Comparison of ENCODE assay signal across 10 mouse cellular contexts in the genomic region with DNA sequence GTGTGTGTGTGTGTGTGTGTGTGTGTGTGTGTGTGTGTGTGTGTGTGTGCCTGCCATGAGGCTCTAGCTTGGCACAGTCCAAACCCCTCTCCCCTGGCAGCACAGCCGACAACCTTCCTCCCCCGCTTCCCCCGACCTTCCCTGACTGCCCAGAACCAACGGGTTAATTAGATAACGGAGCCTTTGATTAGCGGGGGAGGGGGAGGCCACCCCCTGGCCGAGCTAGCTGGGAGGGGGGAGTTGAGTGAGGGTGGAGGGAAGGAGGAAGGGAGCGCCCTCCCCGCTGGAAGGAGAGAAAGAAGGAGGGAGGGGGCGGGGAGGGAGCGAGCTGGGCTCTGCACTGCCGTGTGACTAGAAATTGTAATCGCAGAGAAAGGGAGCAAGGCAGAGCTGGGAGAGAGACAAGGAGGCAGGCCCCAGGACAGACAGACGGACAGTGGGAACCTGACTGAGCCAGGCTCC. TPM values are rescaled to one million over a fixed set of nuclear protein-coding genes. Genes with fewer than 3 reads are reported as not detected.
DNase-seq lines count a peak whose midpoint lies in the region; ATAC-seq and TF ChIP-seq lines count a peak whose summit lies in the region.
"Had no signal": no experiment of that assay in that cellular context is flagged by ENCODE, and none has a peak within 500 bp of the region (broad histone marks: within the 10 kb centered on the region; RNA-seq: fewer than 3 reads in every experiment).

No protein-coding gene starts in this region.

- TF ChIP-seq POLR2A in cerebellum, adult 2 months (IDR thresholded peaks at IDR 0.05; ENCODE audit: borderline replicate concordance, insufficient read depth, low read length): peak; percentile 81; the same call in 1 of the 2 replicates

- ATAC-seq in heart, embryonic 13.5 days (ENCODE audit: extremely low read depth, insufficient number of reproducible peaks, low FRiP score, low TSS enrichment): no peak
- peak; percentile 76 for ATAC-seq in forebrain, embryonic 16.5 days

- peaks cover 4% of the 10 kb centered on the region; the same call in 1 of the 2 replicates for H3K36me3 ChIP-seq in heart, embryonic 13.5 days
- H3K36me3 ChIP-seq in forebrain, embryonic 16.5 days (ENCODE audit: control insufficient read depth, insufficient read depth): peaks cover 5% of the 10 kb centered on the region; the same call in 1 of the 2 replicates
- H3K36me3 ChIP-seq: liver, embryonic 13.5 days had no signal

- H3K9ac ChIP-seq in heart, embryonic 13.5 days: peak overlapping the region; percentile 92
- peak overlapping the region; percentile 99 for H3K9ac ChIP-seq in forebrain, embryonic 16.5 days (replicated peaks; ENCODE audit: low read depth, low read length)
- H3K9ac ChIP-seq: liver, embryonic 13.5 days had no signal

- H3K4me2 ChIP-seq in heart, embryonic 13.5 days: peak overlapping the region; percentile 79
- peak overlapping the region; percentile 98 for H3K4me2 ChIP-seq in forebrain, embryonic 16.5 days (ENCODE audit: low read length)
- H3K4me2 ChIP-seq: liver, embryonic 13.5 days had no signal

- H3K4me3 ChIP-seq in heart, embryonic 13.5 days: peak overlapping the region; percentile 61
- peak overlapping the region; percentile 84 for H3K4me3 ChIP-seq in cerebellum, adult 2 months (replicated peaks; ENCODE audit: insufficient read depth, low read depth, low read length)
- peak overlapping the region; percentile 80 for H3K4me3 ChIP-seq in forebrain, embryonic 16.5 days (replicated peaks; ENCODE audit: low read length)
- H3K4me3 ChIP-seq: liver, embryonic 13.5 days had no signal

- no peak for TF ChIP-seq CTCF in cerebellum, adult 2 months (IDR thresholded peaks at IDR 0.05; ENCODE audit: borderline replicate concordance, insufficient read depth, low read depth, low read length)

- peaks cover 47% of the 10 kb centered on the region for H3K4me1 ChIP-seq in heart, embryonic 13.5 days
- H3K4me1 ChIP-seq in cerebellum, adult 2 months (ENCODE audit: control insufficient read depth, insufficient read depth, low read length): peaks cover 57% of the 10 kb centered on the region
- H3K4me1 ChIP-seq in forebrain, embryonic 16.5 days (replicated peaks; ENCODE audit: control insufficient read depth, insufficient read depth, low read length): peaks cover 42% of the 10 kb centered on the region

- intact Hi-C loops in heart, postnatal 25 days (cut with DNase I): no loop called here
- intact Hi-C loops in left cerebral cortex, postnatal 4 days (cut with DNase I): loop anchor here (10.0 kb wide), 1 partner anchor 57 kb away; a partner anchor contains a TSS

- DNase-seq in heart, postnatal 25 days (ENCODE audit: low spot score): no peak
- peak; percentile 80 to 81 for DNase-seq in cerebellum, adult 2 months
- peak; percentile 85 for DNase-seq in left cerebral cortex, postnatal 4 days
- DNase-seq in right cerebral cortex, postnatal 10 days (ENCODE audit: low spot score in 2 of 2): peak; percentile 84 to 90
- no peak for DNase-seq in spleen, postnatal 4 days (ENCODE audit: low spot score in 2 of 2)
- DNase-seq in kidney, adult 18-20 months: no peak
- DNase-seq: liver, embryonic 13.5 days had no signal

- WGBS in heart, embryonic 13.5 days: 4% methylated on average over 13 of the region's 14 CpGs
- under 1% methylated on average over 14 of the region's 14 CpGs for WGBS in cerebellum, adult 2 months
- WGBS in forebrain, embryonic 16.5 days: 0% methylated on average over 9 of the region's 14 CpGs

- H3K27ac ChIP-seq in heart, embryonic 13.5 days (replicated peaks): peak overlapping the region; percentile 80
- H3K27ac ChIP-seq in cerebellum, adult 2 months (ENCODE audit: insufficient read depth, low read length): peak overlapping the region; percentile 95
- peak overlapping the region; percentile 99 for H3K27ac ChIP-seq in forebrain, embryonic 16.5 days (ENCODE audit: low read length)
- H3K27ac ChIP-seq: liver, embryonic 13.5 days had no signal

- no peaks in the 10 kb centered on the region for H3K9me3 ChIP-seq in heart, embryonic 13.5 days
- H3K9me3 ChIP-seq in forebrain, embryonic 16.5 days (ENCODE audit: control insufficient read depth, low read length): no peaks in the 10 kb centered on the region
- H3K9me3 ChIP-seq: liver, embryonic 13.5 days had no signal

- peaks cover 93% of the 10 kb centered on the region for H3K27me3 ChIP-seq in heart, embryonic 13.5 days (replicated peaks)
- H3K27me3 ChIP-seq in cerebellum, adult 2 months (ENCODE audit: control insufficient read depth, insufficient read depth, low read length): no peaks in the 10 kb centered on the region
- H3K27me3 ChIP-seq in forebrain, embryonic 16.5 days (replicated peaks; ENCODE audit: control insufficient read depth, insufficient read depth, low read length): no peaks in the 10 kb centered on the region

RNA-seq across cellular contexts. Expression of a gene that starts 12.9 kb away (rescaled TPM):
- 1.6 and 1.7 TPM in 2 replicates for polyA plus RNA-seq in heart, embryonic 13.5 days (2015; fragmentation: Nextera tagmentation; extraction: Ambion mirVana)
- 10 to 100 TPM; 27.9 to 32.7 TPM for total RNA-seq in heart, postnatal 25 days (2021)
- polyA plus RNA-seq in cerebellum, adult 2 months (2012; rRNA removed): 190 and 214 TPM in 2 replicates
- 10.6 and 12.6 TPM in 2 replicates for polyA plus RNA-seq in forebrain, embryonic 16.5 days (2015; fragmentation: Nextera tagmentation; extraction: Ambion mirVana)
- 100 to 1,000 TPM; 357 to 379 TPM for total RNA-seq in left cerebral cortex, postnatal 4 days (2021)
- total RNA-seq: common myeloid progenitor, adult 5-6 weeks had no signal
- polyA plus RNA-seq: liver, embryonic 13.5 days had no signal

RNA-seq across cellular contexts. Expression of a gene that starts 23.5 kb away (rescaled TPM):
- polyA plus RNA-seq in heart, embryonic 13.5 days (2015; fragmentation: Nextera tagmentation; extraction: Ambion mirVana): 0.70 and 1.4 TPM in 2 replicates
- total RNA-seq in heart, postnatal 25 days (2021): 1 to 10 TPM in 1 of 2 experiments, under 1 TPM in 1; 0.70 to 1.3 TPM
- polyA plus RNA-seq in cerebellum, adult 2 months (2012; rRNA removed): 9.3 and 10.2 TPM in 2 replicates
- polyA plus RNA-seq in forebrain, embryonic 16.5 days (2015; fragmentation: Nextera tagmentation; extraction: Ambion mirVana): 2.6 and 3.7 TPM in 2 replicates
- total RNA-seq in left cerebral cortex, postnatal 4 days (2021): 10 to 100 TPM; 20.5 to 24.5 TPM
- total RNA-seq: common myeloid progenitor, adult 5-6 weeks had no signal

RNA-seq across cellular contexts. Expression of a gene that starts 26.1 kb away (rescaled TPM):
- 138 and 158 TPM in 2 replicates for polyA plus RNA-seq in heart, embryonic 13.5 days (2015; fragmentation: Nextera tagmentation; extraction: Ambion mirVana)
- 100 to 1,000 TPM; 158 to 161 TPM for total RNA-seq in heart, postnatal 25 days (2021)
- 273 and 294 TPM in 2 replicates for polyA plus RNA-seq in cerebellum, adult 2 months (2012; rRNA removed)
- polyA plus RNA-seq in forebrain, embryonic 16.5 days (2015; fragmentation: Nextera tagmentation; extraction: Ambion mirVana): 51.4 and 61.8 TPM in 2 replicates
- total RNA-seq in left cerebral cortex, postnatal 4 days (2021): 10 to 100 TPM; 31.9 to 32.6 TPM

RNA-seq across cellular contexts. Expression of a gene that starts 54.6 kb away (rescaled TPM):
- polyA plus RNA-seq in heart, embryonic 13.5 days (2015; fragmentation: Nextera tagmentation; extraction: Ambion mirVana): 88.2 and 93.2 TPM in 2 replicates
- total RNA-seq in heart, postnatal 25 days (2021): 10 to 100 TPM; 96.9 to 99.6 TPM
- 302 and 309 TPM in 2 replicates for polyA plus RNA-seq in cerebellum, adult 2 months (2012; rRNA removed)
- 120 and 127 TPM in 2 replicates for polyA plus RNA-seq in forebrain, embryonic 16.5 days (2015; fragmentation: Nextera tagmentation; extraction: Ambion mirVana)
- total RNA-seq in left cerebral cortex, postnatal 4 days (2021): 100 to 1,000 TPM; 146 to 150 TPM

RNA-seq across cellular contexts. Expression of a gene that starts 54.7 kb away (rescaled TPM):
- polyA plus RNA-seq in heart, embryonic 13.5 days (2015; fragmentation: Nextera tagmentation; extraction: Ambion mirVana): 8.5 and 9.1 TPM in 2 replicates
- 1 to 10 TPM; 3.7 to 4.0 TPM for total RNA-seq in heart, postnatal 25 days (2021)
- 32.6 and 34.0 TPM in 2 replicates for polyA plus RNA-seq in cerebellum, adult 2 months (2012; rRNA removed)
- 22.2 and 28.9 TPM in 2 replicates for polyA plus RNA-seq in forebrain, embryonic 16.5 days (2015; fragmentation: Nextera tagmentation; extraction: Ambion mirVana)
- total RNA-seq in left cerebral cortex, postnatal 4 days (2021): 10 to 100 TPM; 23.8 to 27.3 TPM
- total RNA-seq: common myeloid progenitor, adult 5-6 weeks had no signal

Comparison
In these comparisons a context has a peak if more than half of its experiments do, and no peak if none do; other contexts are left out.
1. DNase-seq: peak in cerebellum, adult 2 months (2 of 2), left cerebral cortex, postnatal 4 days (single experiment) and right cerebral cortex, postnatal 10 days (2 of 2); none in heart, postnatal 25 days (single experiment), spleen, postnatal 4 days (0 of 2) and kidney, adult 18-20 months (single experiment).
2. RNA of a gene that starts 12.9 kb away (polyA plus RNA-seq): 190 to 214 TPM in cerebellum, adult 2 months; 10.6 to 12.6 TPM in forebrain, embryonic 16.5 days and 1.6 to 1.7 TPM in heart, embryonic 13.5 days; every median in the first group is over 10 times any median in the second.
3. Peak in every context shown above with its lines, with median percentiles within 50 percentile points of each other: H3K27ac ChIP-seq and H3K4me3 ChIP-seq.